Mouse (Mus musculus): ENCODE data around the gene 1700088E04Rik. TPM values are rescaled to one million over a fixed set of nuclear protein-coding genes. Genes with fewer than 3 reads are reported as not detected.

The 1700088E04Rik gene
- polyA plus RNA-seq, 1 experiment from 2014 or later = 30.4 TPM

DNA sequence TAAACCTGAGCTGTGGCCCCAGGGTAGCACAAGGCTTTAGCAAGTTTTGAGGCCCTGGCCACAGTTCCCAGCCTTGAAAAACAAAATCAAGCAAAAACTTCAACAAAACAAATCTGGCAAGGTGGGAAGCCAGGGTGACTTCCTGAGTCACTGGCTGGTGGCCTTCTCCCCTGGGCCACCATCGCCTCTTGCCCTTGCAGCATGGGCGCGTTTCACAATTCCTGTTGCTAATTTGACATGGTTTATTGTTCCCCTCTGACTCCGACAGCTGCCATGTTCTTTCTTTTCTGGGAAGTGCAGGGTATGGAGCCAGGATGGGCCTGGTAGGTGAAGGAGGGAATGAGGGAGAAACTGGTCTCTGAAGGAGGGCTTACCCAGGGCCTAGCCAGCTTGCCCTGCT is 18.9 kb downstream of the 1700088E04Rik start:
- peaks cover 27% of the 10 kb centered on the region for H3K36me3 ChIP-seq (ENCODE audit: insufficient read depth, low read length)
- H3K4me3 ChIP-seq (ENCODE audit: low read depth, low read length) = no peak overlapping the region
- H3K4me1 ChIP-seq (ENCODE audit: insufficient read depth, low read depth, low read length) = no peaks in the 10 kb centered on the region
- DNase-seq (ENCODE audit: low spot score) = no peak
- ATAC-seq = no peak
- H3K27me3 ChIP-seq (replicated peaks; ENCODE audit: insufficient read depth, low read length) = no peaks in the 10 kb centered on the region
- H3K27ac ChIP-seq (ENCODE audit: low read length) = no peak overlapping the region
- TF ChIP-seq CTCF (IDR thresholded peaks at IDR 0.05) (no peak), EP300 (IDR thresholded peaks at IDR 0.05) (no peak)
- 82% methylated on average over 4 of the region's 4 CpGs for WGBS
- H3K9me3 ChIP-seq (ENCODE audit: low read length) = no peaks in the 10 kb centered on the region
- no peak overlapping the region for H3K9ac ChIP-seq (replicated peaks; ENCODE audit: low read depth)
- H3K4me2 ChIP-seq (replicated peaks; ENCODE audit: low read depth, low read length) = no peak overlapping the region

DNA sequence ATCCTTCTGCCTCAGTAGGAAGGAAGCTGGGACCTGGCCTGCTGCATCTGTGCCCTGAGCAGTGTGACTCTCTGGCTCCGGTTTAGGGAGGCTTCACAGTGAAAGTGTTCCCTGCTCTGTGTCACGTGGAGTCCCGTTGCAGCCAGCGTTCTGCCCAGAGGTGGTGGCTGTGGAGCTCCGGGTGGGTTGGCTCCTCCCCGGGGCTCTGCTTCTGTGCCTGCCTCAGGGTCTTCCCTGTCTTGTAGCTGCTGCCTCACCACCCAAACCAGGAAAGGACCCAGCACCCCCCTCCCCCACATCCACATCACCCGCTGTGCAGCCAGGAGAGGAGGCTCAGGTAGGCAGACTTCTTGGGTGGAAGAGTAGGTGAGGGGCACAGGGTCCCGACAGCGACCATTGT is 21.6 kb downstream of the 1700088E04Rik start:
- DNase-seq (ENCODE audit: low spot score) (no peak), ATAC-seq (no peak)
- no peak for TF ChIP-seq CTCF (IDR thresholded peaks at IDR 0.05)
- TF ChIP-seq EP300 (IDR thresholded peaks at IDR 0.05) = no peak
- no peaks in the 10 kb centered on the region for H3K9me3 ChIP-seq (ENCODE audit: low read length)
- H3K36me3 ChIP-seq (ENCODE audit: insufficient read depth, low read length) = peaks cover 32% of the 10 kb centered on the region
- no peak overlapping the region for H3K9ac ChIP-seq (replicated peaks; ENCODE audit: low read depth)
- H3K4me1 ChIP-seq (ENCODE audit: insufficient read depth, low read depth, low read length) = no peaks in the 10 kb centered on the region
- no peak overlapping the region for H3K4me3 ChIP-seq (ENCODE audit: low read depth, low read length)
- H3K27me3 ChIP-seq (replicated peaks; ENCODE audit: insufficient read depth, low read length) = no peaks in the 10 kb centered on the region
- no peak overlapping the region for H3K27ac ChIP-seq (ENCODE audit: low read length)
- no peak overlapping the region for H3K4me2 ChIP-seq (replicated peaks; ENCODE audit: low read depth, low read length)
- 81% methylated on average over 9 of the region's 9 CpGs for WGBS

DNA sequence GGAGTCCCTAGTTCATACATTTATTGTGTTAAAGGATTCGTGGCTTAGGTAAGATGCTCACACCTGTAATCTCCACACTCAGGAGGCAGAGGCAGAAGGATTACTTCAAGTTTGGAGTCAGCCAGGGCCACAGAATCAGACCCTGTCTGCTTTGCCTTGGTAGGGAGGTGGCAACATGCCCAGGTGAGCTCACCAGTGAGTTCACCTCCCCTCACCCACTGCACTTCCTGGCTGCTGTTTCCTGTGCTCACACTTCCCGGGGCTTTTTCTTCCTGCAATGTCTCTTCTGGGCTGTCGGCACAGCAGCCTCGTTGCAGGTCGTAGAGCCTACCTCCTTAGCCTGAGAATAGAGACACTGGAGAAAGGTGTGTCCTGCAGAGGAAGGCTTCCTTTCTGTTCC is 25.8 kb downstream of the 1700088E04Rik start:
- ATAC-seq = no peak
- Histone ChIP-seq H3K4me2 (replicated peaks; ENCODE audit: low read depth, low read length) (no peak overlapping the region), H3K27ac (ENCODE audit: low read length) (no peak overlapping the region), H3K36me3 (ENCODE audit: insufficient read depth, low read length) (peaks cover 15% of the 10 kb centered on the region; the same call in 1 of the 2 replicates), H3K9me3 (ENCODE audit: low read length) (no peaks in the 10 kb centered on the region), H3K9ac (replicated peaks; ENCODE audit: low read depth) (no peak overlapping the region), H3K27me3 (replicated peaks; ENCODE audit: insufficient read depth, low read length) (no peaks in the 10 kb centered on the region), H3K4me1 (ENCODE audit: insufficient read depth, low read depth, low read length) (peaks cover 11% of the 10 kb centered on the region; the same call in 1 of the 2 replicates), H3K4me3 (ENCODE audit: low read depth, low read length) (no peak overlapping the region)
- WGBS = 39% methylated on average over 5 of the region's 5 CpGs
- DNase-seq (ENCODE audit: low spot score) = no peak
- TF ChIP-seq EP300 (IDR thresholded peaks at IDR 0.05) (no peak), CTCF (IDR thresholded peaks at IDR 0.05) (no peak)

DNA sequence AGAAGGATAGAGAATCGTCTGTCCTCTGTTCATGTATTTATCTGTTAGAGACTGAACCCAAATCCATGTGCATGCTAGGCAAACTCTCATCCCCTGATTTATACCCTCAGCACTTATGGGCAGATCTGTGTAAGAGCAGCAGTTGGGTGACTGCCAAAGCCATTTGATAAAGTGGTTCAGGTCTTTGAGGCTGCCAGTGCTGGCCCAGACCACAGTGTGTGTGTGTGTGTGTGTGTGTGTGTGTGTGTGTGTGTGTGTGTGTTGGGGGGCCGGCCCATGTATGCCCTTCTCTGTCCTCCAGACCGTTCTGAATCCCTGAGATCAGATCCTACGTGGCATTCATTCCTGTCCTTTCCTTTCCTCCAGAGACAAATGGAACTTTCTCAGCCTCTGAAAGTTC is 29.3 kb downstream of the 1700088E04Rik start:
- H3K36me3 ChIP-seq (ENCODE audit: insufficient read depth, low read length) = peaks cover 15% of the 10 kb centered on the region; the same call in 1 of the 2 replicates
- peaks cover 23% of the 10 kb centered on the region; the same call in 1 of the 2 replicates for H3K4me1 ChIP-seq (ENCODE audit: insufficient read depth, low read depth, low read length)
- no peak for ATAC-seq
- TF ChIP-seq EP300 (IDR thresholded peaks at IDR 0.05) = no peak
- no peak for TF ChIP-seq CTCF (IDR thresholded peaks at IDR 0.05)
- DNase-seq (ENCODE audit: low spot score) = peak; percentile 55
- H3K4me2 ChIP-seq (replicated peaks; ENCODE audit: low read depth, low read length) = no peak overlapping the region
- no peaks in the 10 kb centered on the region for H3K9me3 ChIP-seq (ENCODE audit: low read length)
- H3K27me3 ChIP-seq (replicated peaks; ENCODE audit: insufficient read depth, low read length) = no peaks in the 10 kb centered on the region
- H3K4me3 ChIP-seq (ENCODE audit: low read depth, low read length) = no peak overlapping the region
- H3K9ac ChIP-seq (replicated peaks; ENCODE audit: low read depth) = no peak overlapping the region
- 25% methylated on average over 4 of the region's 4 CpGs for WGBS
- no peak overlapping the region for H3K27ac ChIP-seq (ENCODE audit: low read length)

DNA sequence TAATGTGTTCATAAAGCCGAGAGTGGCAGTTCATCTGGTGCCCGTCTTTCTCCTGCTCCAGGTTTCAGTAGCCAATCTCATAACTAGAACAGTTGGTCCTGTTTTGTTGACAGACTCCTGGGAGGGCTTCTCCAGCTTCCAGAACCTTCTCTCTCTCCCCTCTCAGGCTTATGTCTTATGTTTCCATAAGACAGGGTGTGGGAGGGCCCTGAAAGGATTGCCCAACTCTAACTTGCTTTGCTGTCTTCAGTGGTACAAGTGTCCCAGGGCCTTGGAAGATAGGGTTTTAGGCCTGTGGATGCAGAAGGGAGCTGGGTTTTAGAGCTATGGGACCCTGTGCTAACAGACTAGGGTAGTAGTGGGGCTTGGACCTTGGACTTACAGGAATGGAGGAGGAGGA is 30.5 kb downstream of the 1700088E04Rik start:
- Histone ChIP-seq H3K9ac (replicated peaks; ENCODE audit: low read depth) (no peak overlapping the region), H3K4me2 (replicated peaks; ENCODE audit: low read depth, low read length) (peak overlapping the region; percentile 97), H3K4me3 (ENCODE audit: low read depth, low read length) (peak overlapping the region; percentile 84; the same call in 1 of the 2 replicates), H3K27ac (ENCODE audit: low read length) (no peak overlapping the region), H3K4me1 (ENCODE audit: insufficient read depth, low read depth, low read length) (peaks cover 23% of the 10 kb centered on the region; the same call in 1 of the 2 replicates), H3K36me3 (ENCODE audit: insufficient read depth, low read length) (peaks cover 10% of the 10 kb centered on the region; the same call in 1 of the 2 replicates), H3K9me3 (ENCODE audit: low read length) (no peaks in the 10 kb centered on the region), H3K27me3 (replicated peaks; ENCODE audit: insufficient read depth, low read length) (no peaks in the 10 kb centered on the region)
- ATAC-seq (no peak), DNase-seq (ENCODE audit: low spot score) (peak; percentile 55)
- 51% methylated on average over 2 of the region's 2 CpGs for WGBS
- TF ChIP-seq EP300 (IDR thresholded peaks at IDR 0.05) (no peak), CTCF (IDR thresholded peaks at IDR 0.05) (no peak)

DNA sequence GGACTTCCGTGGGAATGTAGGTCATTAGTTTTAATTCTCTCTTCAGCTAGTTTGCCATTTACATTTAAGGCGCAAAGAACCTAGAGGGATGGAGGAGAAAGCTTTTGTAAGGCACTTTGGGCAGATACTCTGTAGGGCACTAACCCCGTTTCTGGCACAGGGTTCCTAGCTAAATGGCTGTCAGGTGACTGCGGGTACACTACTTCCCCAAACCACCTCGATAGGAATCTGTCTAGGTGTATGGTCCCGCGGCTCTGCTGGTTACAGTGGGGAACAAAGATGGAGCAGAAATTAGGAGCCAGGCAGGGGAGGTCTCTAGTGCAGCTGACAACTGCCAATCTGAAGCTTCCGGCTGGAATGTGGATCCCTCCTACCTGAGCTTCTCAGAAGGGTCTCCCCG is 31.0 kb downstream of the 1700088E04Rik start:
- Histone ChIP-seq H3K27me3 (replicated peaks; ENCODE audit: insufficient read depth, low read length) (no peaks in the 10 kb centered on the region), H3K4me2 (replicated peaks; ENCODE audit: low read depth, low read length) (peak overlapping the region; percentile 97), H3K4me1 (ENCODE audit: insufficient read depth, low read depth, low read length) (peaks cover 23% of the 10 kb centered on the region; the same call in 1 of the 2 replicates), H3K36me3 (ENCODE audit: insufficient read depth, low read length) (peaks cover 5% of the 10 kb centered on the region; the same call in 1 of the 2 replicates), H3K9me3 (ENCODE audit: low read length) (no peaks in the 10 kb centered on the region), H3K27ac (ENCODE audit: low read length) (no peak overlapping the region), H3K4me3 (ENCODE audit: low read depth, low read length) (peak overlapping the region; percentile 84), H3K9ac (replicated peaks; ENCODE audit: low read depth) (peak overlapping the region; percentile 82; the same call in 1 of the 2 replicates)
- ATAC-seq (no peak), DNase-seq (ENCODE audit: low spot score) (no peak)
- no peak for TF ChIP-seq CTCF (IDR thresholded peaks at IDR 0.05)
- no peak for TF ChIP-seq EP300 (IDR thresholded peaks at IDR 0.05)
- WGBS = 19% methylated on average over 9 of the region's 9 CpGs
